Mouse (Mus musculus): ENCODE measurements around the gene Btg2. TPM values are rescaled to one million over a fixed set of nuclear protein-coding genes. Genes with fewer than 3 reads are reported as not detected.

Btg2 gene
- polyA plus RNA-seq, 1 experiment from 2014 or later, result 130 TPM

DNA sequence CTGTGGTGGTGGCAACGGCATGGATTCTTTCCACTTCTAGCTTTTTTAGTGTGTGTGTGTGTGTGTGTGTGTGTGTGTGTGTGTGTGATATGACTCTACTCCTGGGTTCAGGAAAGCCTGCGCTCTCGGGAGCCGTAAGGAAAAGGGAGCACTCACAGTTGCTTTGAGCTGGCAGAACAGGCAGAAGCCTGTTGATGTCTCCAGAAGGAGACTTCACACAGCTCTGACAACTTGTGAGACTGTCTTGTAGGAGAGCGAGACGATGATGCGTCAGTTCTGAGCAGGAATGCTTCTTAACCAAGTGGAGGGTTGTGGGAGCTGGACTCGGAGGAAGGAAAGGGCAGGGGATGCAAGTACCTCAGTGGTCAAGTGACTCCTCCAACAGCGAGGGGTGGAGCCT lies 52.2 kb downstream of the Btg2 start:
- Histone ChIP-seq H3K4me1 (replicated peaks; ENCODE audit: control insufficient read depth, insufficient read depth, low read length) (peaks cover 13% of the 10 kb centered on the region), H3K27me3 (ENCODE audit: control insufficient read depth, insufficient read depth, low read depth, low read length) (no peaks in the 10 kb centered on the region), H3K9ac (ENCODE audit: low read length) (no peak overlapping the region), H3K27ac (ENCODE audit: low read length) (no peak overlapping the region), H3K4me2 (ENCODE audit: low read depth, low read length) (no peak overlapping the region), H3K9me3 (ENCODE audit: control insufficient read depth, low read length) (no peaks in the 10 kb centered on the region), H3K4me3 (ENCODE audit: low read length) (no peak overlapping the region), H3K36me3 (ENCODE audit: control insufficient read depth, insufficient read depth, low read length) (no peaks in the 10 kb centered on the region)
- 77% methylated on average over 9 of the region's 9 CpGs for WGBS
- ATAC-seq (ENCODE audit: low read depth), result no peak

GRCm38 (mm10) chr1:134025975-134026374 lies 52.9 kb downstream of the Btg2 start:
- Histone ChIP-seq H3K9me3 (ENCODE audit: control insufficient read depth, low read length) (no peaks in the 10 kb centered on the region), H3K27ac (ENCODE audit: low read length) (no peak overlapping the region), H3K4me1 (replicated peaks; ENCODE audit: control insufficient read depth, insufficient read depth, low read length) (peaks cover 13% of the 10 kb centered on the region), H3K4me3 (ENCODE audit: low read length) (no peak overlapping the region), H3K9ac (ENCODE audit: low read length) (no peak overlapping the region), H3K36me3 (ENCODE audit: control insufficient read depth, insufficient read depth, low read length) (no peaks in the 10 kb centered on the region), H3K27me3 (ENCODE audit: control insufficient read depth, insufficient read depth, low read depth, low read length) (no peaks in the 10 kb centered on the region), H3K4me2 (ENCODE audit: low read depth, low read length) (no peak overlapping the region)
- 56% methylated on average over 5 of the region's 5 CpGs for WGBS
- ATAC-seq (ENCODE audit: low read depth), result no peak

Other genes with a start within 250 kb of the Btg2 start
- 0.29 and 0.54 TPM in 2 replicates for gene Optc, start 171.1 kb downstream of the Btg2 start, polyA plus RNA-seq (2015; fragmentation: Nextera tagmentation; extraction: Ambion mirVana)
- 22.4 and 28.6 TPM in 2 replicates for gene Prelp, start 157.7 kb downstream of the Btg2 start, polyA plus RNA-seq (2015; fragmentation: Nextera tagmentation; extraction: Ambion mirVana)
- 159 and 191 TPM in 2 replicates for gene Fmod, start 41.9 kb downstream of the Btg2 start, polyA plus RNA-seq (2015; fragmentation: Nextera tagmentation; extraction: Ambion mirVana)
- gene Chit1, start 32.1 kb upstream of the Btg2 start, polyA plus RNA-seq (2015; fragmentation: Nextera tagmentation; extraction: Ambion mirVana), result 0.09 and 0.24 TPM in 2 replicates
- gene Chil1, start 103.1 kb upstream of the Btg2 start, polyA plus RNA-seq (2015; fragmentation: Nextera tagmentation; extraction: Ambion mirVana), result 1.2 and 2.0 TPM in 2 replicates
- 1.3 and 2.5 TPM in 2 replicates for gene Mybph, start 114.3 kb upstream of the Btg2 start, polyA plus RNA-seq (2015; fragmentation: Nextera tagmentation; extraction: Ambion mirVana)
- 8.4 and 9.0 TPM in 2 replicates for gene Adora1, start 156.3 kb upstream of the Btg2 start, polyA plus RNA-seq (2015; fragmentation: Nextera tagmentation; extraction: Ambion mirVana)
- gene Myog, start 210.9 kb upstream of the Btg2 start, polyA plus RNA-seq (2015; fragmentation: Nextera tagmentation; extraction: Ambion mirVana), result 2.9 and 6.8 TPM in 2 replicates

All from lung, embryonic 16.5 days (tissue).